Mouse (Mus musculus) ES-E14 (cell line): ENCODE results near the gene Fgd3. TPM values are rescaled to one million over a fixed set of nuclear protein-coding genes. Genes with fewer than 3 reads are reported as not detected.

ENCODE experiments used
- DNase-seq: peaks from one replicate; pipeline ENCODE4 v3.0.0-alpha.2; 2013; ENCODE audit warnings: low read depth, low spot score
- H3K27ac ChIP-seq: 2 replicates; pipeline ENCODE4 v1.5.1; 2012; ENCODE audit warnings: low read depth, mild to moderate bottlenecking, low read length, moderate library complexity, mixed read lengths; ENCODE audit not compliant: poor library complexity, insufficient read depth, severe bottlenecking
- H3K36me3 ChIP-seq: 2 replicates; pipeline ENCODE4 v1.6.1; 2012; ENCODE audit warnings: mild to moderate bottlenecking, low read length, moderate library complexity, mixed read lengths; ENCODE audit not compliant: control insufficient read depth, poor library complexity, insufficient read depth, severe bottlenecking
- H3K4me1 ChIP-seq, 2 experiments: fragments of 150-350 bp in 1 of 2; sonication (generic) in 1 of 2; 2 replicates each; pipeline ENCODE4 v1.6.1; 2012; ENCODE audit warnings: low read length in 2 of 2, mild to moderate bottlenecking in 1 of 2, mixed read lengths in 1 of 2; ENCODE audit not compliant: control insufficient read depth in 2 of 2, insufficient read depth in 2 of 2, poor library complexity in 1 of 2
- H3K4me3 ChIP-seq, 2 experiments: fragments of 150-350 bp in 1 of 2; sonication (generic) in 1 of 2; 2 replicates each; pipeline ENCODE4 v1.5.1; 2012; ENCODE audit warnings: low read length in 2 of 2, low read depth in 1 of 2, mild to moderate bottlenecking in 1 of 2, mixed read lengths in 1 of 2; ENCODE audit not compliant: insufficient read depth in 1 of 2, poor library complexity in 1 of 2, severe bottlenecking in 1 of 2
- H3K9ac ChIP-seq: 2 replicates; pipeline ENCODE4 v1.6.1; 2012; ENCODE audit warnings: low read depth, mild to moderate bottlenecking, low read length, mixed read lengths; ENCODE audit not compliant: poor library complexity, insufficient read depth, severe bottlenecking
- H3K9me3 ChIP-seq: fragments of 150-350 bp; sonication (generic); 2 replicates; pipeline ENCODE4 v1.6.1; 2012; ENCODE audit warnings: low read depth, mild to moderate bottlenecking, low read length; ENCODE audit not compliant: control insufficient read depth, insufficient read depth
- CHD2 ChIP-seq: IDR thresholded peaks from 2 replicates; pipeline ENCODE4 v1.6.1; 2014; ENCODE audit warnings: mild to moderate bottlenecking, low read depth, low read length, inconsistent platforms
- HCFC1 ChIP-seq: IDR thresholded peaks from 2 replicates; pipeline ENCODE4 v1.6.1; 2012; ENCODE audit warnings: low read length, inconsistent platforms, borderline replicate concordance; ENCODE audit not compliant: insufficient read depth
- MAFK ChIP-seq: IDR thresholded peaks from 2 replicates; pipeline ENCODE4 v1.6.1; 2014; ENCODE audit warnings: mild to moderate bottlenecking, low read depth, low read length, inconsistent platforms; ENCODE audit not compliant: insufficient read depth
- ZC3H11A ChIP-seq: IDR thresholded peaks from 2 replicates; pipeline ENCODE4 v1.6.1; 2012; ENCODE audit warnings: low read depth, mild to moderate bottlenecking, inconsistent platforms, low read length, borderline replicate concordance
- ZNF384 ChIP-seq: IDR thresholded peaks from 2 replicates; pipeline ENCODE4 v1.6.1; 2012; ENCODE audit warnings: low read depth, low read length, inconsistent platforms
- in situ Hi-C, 2 experiments: fragments of 600-800 bp; cut with MboI; formaldehyde crosslinking; loops; one replicate each; pipeline ENCODE4 v1.15.1; 2025; ENCODE audit warnings: low sequenced_read_pairs in 2 of 2, inconsistent platforms in 1 of 2; ENCODE audit not compliant: unreplicated experiment in 2 of 2
- total RNA-seq: library from RNA; depleted of rRNA; stranded (reverse); fragments of 300-350 nt; gene quantifications from 2 replicates; pipeline ENCODE4 v1.2.3, GENCODE M21; 2012

Gene Fgd3
- total RNA-seq, 1 experiment = 6.2 TPM

DNA sequence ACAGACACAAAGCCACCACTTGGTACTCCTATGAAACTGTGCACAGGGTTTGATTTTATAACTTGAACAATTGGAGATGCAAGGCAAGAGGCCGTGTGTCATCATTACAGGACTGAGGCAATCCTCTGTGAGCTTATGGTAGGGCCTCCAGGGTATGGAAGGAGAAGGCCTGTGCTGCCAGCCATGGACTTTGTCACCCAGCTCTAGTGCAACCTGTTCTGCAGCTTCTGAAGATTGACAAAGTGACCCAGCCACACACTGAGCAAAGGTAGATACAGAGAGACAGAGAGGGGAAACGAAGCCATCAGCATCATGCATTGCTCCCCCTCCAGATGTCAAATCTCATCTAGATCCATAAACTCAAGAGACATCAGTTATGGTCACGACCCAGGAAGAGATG lies 33.4 kb downstream of the Fgd3 start:
- in situ Hi-C loops = no loop called here
- Histone ChIP-seq H3K4me1 (no peaks in the 10 kb centered on the region), H3K4me3 (no peak overlapping the region), H3K9ac (no peak overlapping the region), H3K27ac (no peak overlapping the region), H3K9me3 (no peaks in the 10 kb centered on the region), H3K36me3 (no peaks in the 10 kb centered on the region)
- no peak for TF ChIP-seq HCFC1
- no peak for TF ChIP-seq ZNF384
- TF ChIP-seq CHD2 = no peak
- TF ChIP-seq MAFK = no peak
- no peak for DNase-seq

DNA sequence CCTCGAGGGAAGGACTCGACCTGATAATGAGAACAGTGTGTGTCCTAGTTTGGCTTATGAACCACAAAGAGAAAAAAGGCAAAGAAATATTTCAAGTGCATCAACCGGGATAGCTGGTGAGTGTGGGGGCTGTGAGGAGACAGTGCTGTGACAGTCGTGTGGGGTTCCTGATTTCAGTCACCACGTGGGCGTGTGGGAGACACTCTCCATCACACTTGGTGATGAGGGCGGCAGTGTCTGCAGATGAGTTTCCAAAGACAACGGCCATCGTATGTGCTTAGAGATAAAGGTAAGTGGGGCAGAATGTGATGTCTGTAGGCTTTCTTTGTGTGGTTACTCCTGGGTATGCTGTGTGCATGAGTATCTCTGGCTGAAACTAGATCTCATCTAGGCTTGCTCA lies 36.4 kb downstream of the Fgd3 start:
- H3K36me3 ChIP-seq = no peaks in the 10 kb centered on the region
- no peak overlapping the region for H3K4me3 ChIP-seq
- no peaks in the 10 kb centered on the region for H3K9me3 ChIP-seq
- no peak overlapping the region for H3K9ac ChIP-seq
- DNase-seq = no peak
- no peaks in the 10 kb centered on the region for H3K4me1 ChIP-seq
- no peak overlapping the region for H3K27ac ChIP-seq
- in situ Hi-C loops = no loop called here
- TF ChIP-seq ZC3H11A (no peak), MAFK (no peak), HCFC1 (no peak), CHD2 (no peak), ZNF384 (no peak)

DNA sequence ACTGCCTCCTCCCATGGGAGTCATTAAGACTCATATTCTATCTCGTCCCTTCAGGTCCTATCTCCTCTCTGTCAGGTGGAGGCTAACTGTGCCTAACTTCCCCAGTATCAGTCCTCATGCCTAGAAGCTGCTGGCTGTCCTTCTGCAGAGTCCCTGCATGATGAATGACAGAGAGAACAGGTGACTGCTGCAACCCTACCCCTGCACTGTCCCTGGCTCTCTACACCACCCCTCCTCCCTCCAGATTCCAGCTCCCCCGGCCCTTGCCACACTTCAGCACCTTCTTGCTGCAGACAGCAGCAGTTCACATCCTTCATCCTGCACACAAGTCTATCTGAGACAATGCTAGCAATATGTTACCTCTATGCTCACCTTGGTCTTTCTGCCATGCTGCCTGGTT lies 37.9 kb downstream of the Fgd3 start:
- H3K27ac ChIP-seq = no peak overlapping the region
- TF ChIP-seq ZC3H11A = no peak
- TF ChIP-seq ZNF384 = no peak
- no peak for TF ChIP-seq MAFK
- TF ChIP-seq CHD2 = no peak
- no peak for TF ChIP-seq HCFC1
- DNase-seq = no peak
- H3K9ac ChIP-seq = no peak overlapping the region
- H3K9me3 ChIP-seq = no peaks in the 10 kb centered on the region
- no peak overlapping the region for H3K4me3 ChIP-seq
- no peaks in the 10 kb centered on the region for H3K4me1 ChIP-seq
- in situ Hi-C loops = no loop called here
- no peaks in the 10 kb centered on the region for H3K36me3 ChIP-seq

DNA sequence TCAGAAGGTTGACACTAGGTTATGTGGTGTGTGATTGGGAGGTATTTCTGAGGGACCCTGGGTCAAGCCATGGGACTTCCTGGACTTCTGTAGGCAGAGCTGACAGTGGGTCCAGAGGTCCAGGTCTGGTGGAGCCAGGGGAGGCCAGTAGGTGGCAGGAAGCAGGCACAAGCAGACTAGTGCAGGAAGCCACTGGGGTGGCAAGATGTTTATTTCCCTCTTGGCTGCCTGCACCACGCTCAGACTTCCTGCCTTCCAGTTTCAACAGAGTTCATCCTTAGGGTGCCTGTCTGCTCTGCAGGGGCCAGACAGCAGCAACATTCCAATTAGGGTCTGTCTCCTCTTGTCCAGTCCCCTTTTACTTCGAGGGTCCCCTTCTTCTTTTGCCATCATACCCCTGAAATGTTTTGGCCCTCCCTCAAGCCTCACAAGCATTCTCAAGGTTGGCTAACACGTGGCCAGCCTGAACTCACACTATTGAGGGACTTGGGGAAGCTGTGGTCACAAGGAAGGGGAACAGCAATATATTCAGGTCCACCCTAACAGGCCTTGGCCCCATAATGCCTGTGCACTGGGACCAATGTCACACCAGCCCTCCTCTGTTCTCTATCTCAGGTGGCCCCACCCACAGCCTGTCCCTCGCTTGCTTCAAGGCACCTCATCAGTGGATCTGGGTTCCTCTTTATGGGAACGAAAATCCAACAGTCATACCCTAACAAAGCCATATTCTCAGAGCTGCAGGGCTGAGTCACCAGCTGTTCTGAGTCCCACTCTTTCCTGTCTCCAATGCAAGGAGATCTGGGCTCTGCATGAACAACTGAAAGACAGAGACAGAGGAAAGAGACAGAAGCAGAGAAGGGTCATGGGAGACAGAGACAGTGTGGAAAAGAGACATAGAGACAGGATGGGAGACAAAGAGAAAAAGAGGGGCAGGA lies 48.0 kb downstream of the Fgd3 start:
- no peak overlapping the region for H3K27ac ChIP-seq
- no peaks in the 10 kb centered on the region for H3K9me3 ChIP-seq
- H3K4me3 ChIP-seq = no peak overlapping the region
- in situ Hi-C loops = no loop called here
- H3K9ac ChIP-seq = no peak overlapping the region
- DNase-seq = no peak
- H3K36me3 ChIP-seq = no peaks in the 10 kb centered on the region; the same call in 1 of the 2 replicates
- no peak for TF ChIP-seq ZNF384
- no peak for TF ChIP-seq HCFC1
- no peak for TF ChIP-seq CHD2
- TF ChIP-seq MAFK = no peak
- TF ChIP-seq ZC3H11A = no peak
- no peaks in the 10 kb centered on the region for H3K4me1 ChIP-seq

DNA sequence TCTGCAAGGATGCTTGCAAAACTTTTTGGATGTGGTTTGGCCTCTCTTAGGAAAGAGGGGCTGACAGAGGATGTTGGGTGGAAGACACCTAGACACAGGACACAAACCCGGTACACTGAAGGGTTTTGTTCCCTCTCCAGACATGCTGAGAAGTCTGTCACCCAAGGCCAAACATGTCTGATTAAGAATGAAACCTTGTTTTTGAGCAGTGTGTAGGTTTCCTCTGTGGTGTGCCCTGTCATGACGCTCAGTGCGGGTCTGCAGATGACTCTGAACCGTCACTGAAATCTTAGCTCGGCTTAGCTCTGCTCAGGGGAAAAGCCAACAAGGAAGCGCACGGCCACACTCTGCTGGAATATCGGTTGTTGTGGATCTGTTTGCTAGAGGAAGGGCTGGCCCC lies 49.6 kb downstream of the Fgd3 start:
- in situ Hi-C loops = no loop called here
- DNase-seq = no peak
- Histone ChIP-seq H3K4me1 (peaks cover 0 to under 1% of the 10 kb centered on the region in 2 experiments; a peak in 1 of 4 replicates), H3K9me3 (no peaks in the 10 kb centered on the region), H3K9ac (no peak overlapping the region), H3K4me3 (no peak overlapping the region), H3K36me3 (no peaks in the 10 kb centered on the region; the same call in 1 of the 2 replicates), H3K27ac (no peak overlapping the region)
- no peak for TF ChIP-seq MAFK
- no peak for TF ChIP-seq ZC3H11A
- TF ChIP-seq HCFC1 = no peak
- TF ChIP-seq CHD2 = no peak
- TF ChIP-seq ZNF384 = no peak
